In genomic region chr7:48812358-48812757, GRCm38 (mm10) we compare ENCODE assay signal across 22 mouse cellular contexts. TPM values are rescaled to one million over a fixed set of nuclear protein-coding genes. Genes with fewer than 3 reads are reported as not detected.
A peak's percentile ranks its signal among the peaks of the same experiment; 100 is the strongest.
DNase-seq lines count a peak whose midpoint lies in the region; ATAC-seq and TF ChIP-seq lines count a peak whose summit lies in the region.
"Had no signal": no experiment of that assay in that cellular context is flagged by ENCODE, and none has a peak within 500 bp of the region (broad histone marks: within the 10 kb centered on the region; RNA-seq: fewer than 3 reads in every experiment).

No protein-coding gene starts in this region.

- no peak for TF ChIP-seq POLR2A in lung, adult 2 months (IDR thresholded peaks at IDR 0.05; ENCODE audit: borderline replicate concordance, extremely low read depth, low read depth, low read length)
- TF ChIP-seq POLR2A in small intestine, adult 2 months (IDR thresholded peaks at IDR 0.05; ENCODE audit: low read depth, low read length): no peak

- H3K4me3 ChIP-seq in intestine, embryonic 15.5 days (replicated peaks): no peak overlapping the region
- H3K4me3 ChIP-seq in intestine, embryonic 16.5 days (ENCODE audit: low read length): no peak overlapping the region
- no peak overlapping the region for H3K4me3 ChIP-seq in lung, embryonic 15.5 days
- no peak overlapping the region for H3K4me3 ChIP-seq in lung, adult 2 months (replicated peaks; ENCODE audit: extremely low read depth, low read depth, low read length)
- H3K4me3 ChIP-seq in small intestine, adult 2 months (ENCODE audit: low read depth, low read length): no peak overlapping the region
- H3K4me3 ChIP-seq: hindbrain, embryonic 12.5 days; kidney, embryonic 15.5 days; neural tube, embryonic 12.5 days had no signal

- no peak overlapping the region for H3K27ac ChIP-seq in intestine, embryonic 15.5 days
- no peak overlapping the region for H3K27ac ChIP-seq in intestine, embryonic 16.5 days (ENCODE audit: low read length)
- no peak overlapping the region for H3K27ac ChIP-seq in lung, embryonic 15.5 days
- peak overlapping the region; percentile 59; the same call in 1 of the 2 replicates for H3K27ac ChIP-seq in small intestine, adult 2 months (ENCODE audit: insufficient read depth, low read depth, low read length)
- H3K27ac ChIP-seq: hindbrain, embryonic 12.5 days; kidney, embryonic 15.5 days; neural tube, embryonic 12.5 days had no signal

- H3K4me1 ChIP-seq in intestine, embryonic 15.5 days (replicated peaks): no peaks in the 10 kb centered on the region
- peaks cover 7% of the 10 kb centered on the region for H3K4me1 ChIP-seq in intestine, embryonic 16.5 days (ENCODE audit: control insufficient read depth, insufficient read depth, low read length)
- no peaks in the 10 kb centered on the region for H3K4me1 ChIP-seq in lung, embryonic 15.5 days
- H3K4me1 ChIP-seq in lung, adult 2 months (ENCODE audit: control insufficient read depth, insufficient read depth, low read length): no peaks in the 10 kb centered on the region
- H3K4me1 ChIP-seq in small intestine, adult 2 months (ENCODE audit: control insufficient read depth, insufficient read depth, insufficient read length, low read length): peaks cover 11% of the 10 kb centered on the region; the same call in 1 of the 2 replicates
- H3K4me1 ChIP-seq: hindbrain, embryonic 12.5 days; kidney, embryonic 15.5 days; neural tube, embryonic 12.5 days had no signal

- ATAC-seq in intestine, embryonic 15.5 days: 0 out of 2 replicates have a peak, but pooled peaks have one; percentile 34
- no peak for ATAC-seq in intestine, embryonic 16.5 days
- peak; percentile 64; the same call in 1 of the 2 replicates for ATAC-seq in lung, embryonic 15.5 days (ENCODE audit: borderline replicate concordance, extremely low read depth, low FRiP score, low TSS enrichment)
- ATAC-seq: forebrain, embryonic 14.5 days had no signal

- H3K27me3 ChIP-seq in intestine, embryonic 15.5 days (replicated peaks): no peaks in the 10 kb centered on the region
- no peaks in the 10 kb centered on the region for H3K27me3 ChIP-seq in intestine, embryonic 16.5 days (replicated peaks; ENCODE audit: control insufficient read depth, insufficient read depth, low read length)
- no peaks in the 10 kb centered on the region for H3K27me3 ChIP-seq in lung, embryonic 15.5 days
- H3K27me3 ChIP-seq in small intestine, adult 2 months (ENCODE audit: control insufficient read depth, insufficient read depth, low read length): no peaks in the 10 kb centered on the region
- H3K27me3 ChIP-seq: hindbrain, embryonic 12.5 days; kidney, embryonic 15.5 days; neural tube, embryonic 12.5 days had no signal

- H3K36me3 ChIP-seq in intestine, embryonic 15.5 days: 0 out of 2 replicates have a peak, but pooled peaks cover 7% of the 10 kb centered on the region
- no peaks in the 10 kb centered on the region for H3K36me3 ChIP-seq in intestine, embryonic 16.5 days (ENCODE audit: control insufficient read depth, insufficient read depth, low read length)
- H3K36me3 ChIP-seq in lung, embryonic 15.5 days: peaks cover 18% of the 10 kb centered on the region; the same call in 1 of the 2 replicates
- H3K36me3 ChIP-seq in small intestine, adult 2 months (ENCODE audit: control insufficient read depth, insufficient read depth, low read length): peaks cover 39% of the 10 kb centered on the region

- no peak overlapping the region for H3K9ac ChIP-seq in intestine, embryonic 15.5 days
- no peak overlapping the region for H3K9ac ChIP-seq in intestine, embryonic 16.5 days (ENCODE audit: low read depth, low read length)
- no peak overlapping the region for H3K9ac ChIP-seq in lung, embryonic 15.5 days
- H3K9ac ChIP-seq: hindbrain, embryonic 12.5 days; kidney, embryonic 15.5 days; neural tube, embryonic 12.5 days had no signal

- no peak overlapping the region for H3K4me2 ChIP-seq in intestine, embryonic 15.5 days (replicated peaks)
- H3K4me2 ChIP-seq in intestine, embryonic 16.5 days (ENCODE audit: low read depth, low read length): no peak overlapping the region
- no peak overlapping the region for H3K4me2 ChIP-seq in lung, embryonic 15.5 days
- H3K4me2 ChIP-seq: heart, embryonic 11.5 days; hindbrain, embryonic 12.5 days; kidney, embryonic 15.5 days; midbrain, embryonic 11.5 days; neural tube, embryonic 12.5 days had no signal

- H3K9me3 ChIP-seq in intestine, embryonic 15.5 days: no peaks in the 10 kb centered on the region
- H3K9me3 ChIP-seq in intestine, embryonic 16.5 days (ENCODE audit: control insufficient read depth, low read length): no peaks in the 10 kb centered on the region
- no peaks in the 10 kb centered on the region for H3K9me3 ChIP-seq in lung, embryonic 15.5 days
- H3K9me3 ChIP-seq: hindbrain, embryonic 12.5 days; kidney, embryonic 15.5 days; neural tube, embryonic 12.5 days had no signal

- no peak for TF ChIP-seq CTCF in lung, adult 2 months (IDR thresholded peaks at IDR 0.05; ENCODE audit: insufficient read depth, low read length)
- TF ChIP-seq CTCF in small intestine, adult 2 months (IDR thresholded peaks at IDR 0.05; ENCODE audit: extremely low read depth, insufficient read length, insufficient replicate concordance, low read depth, low read length): no peak

- no peak for DNase-seq in lung, adult 2 months
- DNase-seq in NIH3T3 (ENCODE audit: low read depth): peak; percentile 17
- no peak for DNase-seq in right cerebral cortex, adult 2 months (ENCODE audit: low spot score in 2 of 2)
- DNase-seq: adrenal gland, adult 8-10 months; cerebellum, adult 9-10 months; gastrocnemius, postnatal 36 days; heart, postnatal 14 days; layer of hippocampus, postnatal 36 days; spleen, adult 18-20 months; thymus, adult 18-20 months had no signal

RNA-seq across cellular contexts. Expression of gene Zdhhc13, which starts 23.6 kb away (rescaled TPM):
- 39.5 and 41.5 TPM in 2 replicates for polyA plus RNA-seq in intestine, embryonic 15.5 days (2015; fragmentation: Nextera tagmentation; extraction: Ambion mirVana)
- 41.1 and 42.5 TPM in 2 replicates for polyA plus RNA-seq in intestine, embryonic 16.5 days (2015; fragmentation: Nextera tagmentation; extraction: Ambion mirVana)
- 29.8 and 30.3 TPM in 2 replicates for polyA plus RNA-seq in lung, embryonic 15.5 days (2015; fragmentation: Nextera tagmentation; extraction: Ambion mirVana)
- polyA plus RNA-seq in lung, adult 2 months (2012; rRNA removed): 4.7 and 11.2 TPM in 2 replicates
- polyA plus RNA-seq in small intestine, adult 2 months (2012; rRNA removed): 3.6 and 6.8 TPM in 2 replicates

RNA-seq across cellular contexts. Expression of gene Csrp3, which starts 35.5 kb away (rescaled TPM):
- polyA plus RNA-seq in intestine, embryonic 15.5 days (2015; fragmentation: Nextera tagmentation; extraction: Ambion mirVana): 0.53 and 0.94 TPM in 2 replicates
- polyA plus RNA-seq in intestine, embryonic 16.5 days (2015; fragmentation: Nextera tagmentation; extraction: Ambion mirVana): 1.1 and 2.1 TPM in 2 replicates
- polyA plus RNA-seq in lung, embryonic 15.5 days (2015; fragmentation: Nextera tagmentation; extraction: Ambion mirVana): 53.5 and 83.7 TPM in 2 replicates
- polyA plus RNA-seq in lung, adult 2 months (2012; rRNA removed): 8.8 and 38.0 TPM in 2 replicates
- not detected in 2 replicates for polyA plus RNA-seq in small intestine, adult 2 months (2012; rRNA removed)
- polyA plus RNA-seq: cortical plate, adult 2 months; forebrain, embryonic 14.5 days; intestine, embryonic 14.5 days; midbrain, embryonic 11.5 days had no signal
